Mouse (Mus musculus): ENCODE results near the gene Ntn3. TPM values are rescaled to one million over a fixed set of nuclear protein-coding genes. Genes with fewer than 3 reads are reported as not detected.

Ntn3 gene
- polyA plus RNA-seq, 1 experiment from 2014 or later = 1.3 TPM

- peaks cover 17% of the 10 kb centered on the region for H3K36me3 ChIP-seq (ENCODE audit: control insufficient read depth, insufficient read depth)
- no peak for ATAC-seq (replicated peaks; ENCODE audit: extremely low read depth, insufficient read depth, low FRiP score)
- 69% methylated on average over 4 of the region's 4 CpGs for WGBS
- H3K4me2 ChIP-seq (ENCODE audit: low read depth, low read length) = no peak overlapping the region
- peaks cover 19% of the 10 kb centered on the region for H3K4me1 ChIP-seq (ENCODE audit: control insufficient read depth, insufficient read depth, low read length)
- no peak overlapping the region for H3K27ac ChIP-seq (ENCODE audit: low read length)
- H3K4me3 ChIP-seq (ENCODE audit: low read length) = no peak overlapping the region
- H3K27me3 ChIP-seq (ENCODE audit: control insufficient read depth, insufficient read depth, low read length) = peaks cover 4% of the 10 kb centered on the region; the same call in 1 of the 2 replicates
- H3K9ac ChIP-seq (ENCODE audit: low read length) = no peak overlapping the region
- no peaks in the 10 kb centered on the region for H3K9me3 ChIP-seq (replicated peaks; ENCODE audit: control insufficient read depth, low read length)
Observed at GRCm38 (mm10) chr17:24216836-24217235, 7.5 kb upstream of the Ntn3 start.

- no peak overlapping the region for H3K27ac ChIP-seq (ENCODE audit: low read length)
- peaks cover 21% of the 10 kb centered on the region for H3K27me3 ChIP-seq (ENCODE audit: control insufficient read depth, insufficient read depth, low read length)
- no peaks in the 10 kb centered on the region for H3K9me3 ChIP-seq (replicated peaks; ENCODE audit: control insufficient read depth, low read length)
- 70% methylated on average over 6 of the region's 6 CpGs for WGBS
- no peak overlapping the region for H3K9ac ChIP-seq (ENCODE audit: low read length)
- no peak overlapping the region for H3K4me3 ChIP-seq (ENCODE audit: low read length)
- H3K36me3 ChIP-seq (ENCODE audit: control insufficient read depth, insufficient read depth) = peaks cover 14% of the 10 kb centered on the region
- no peak for ATAC-seq (replicated peaks; ENCODE audit: extremely low read depth, insufficient read depth, low FRiP score)
- H3K4me2 ChIP-seq (ENCODE audit: low read depth, low read length) = no peak overlapping the region
- H3K4me1 ChIP-seq (ENCODE audit: control insufficient read depth, insufficient read depth, low read length) = peaks cover 27% of the 10 kb centered on the region
Observed at GRCm38 (mm10) chr17:24213186-24213585, 3.9 kb upstream of the Ntn3 start.

GRCm38 (mm10) chr17:24212441-24213018, 3.2 kb upstream of the Ntn3 start:
- WGBS = 35% methylated on average over 5 of the region's 5 CpGs
- no peak for ATAC-seq (replicated peaks; ENCODE audit: extremely low read depth, insufficient read depth, low FRiP score)

GRCm38 (mm10) chr17:24211631-24212440, 2.5 kb upstream of the Ntn3 start:
- no peak for ATAC-seq (replicated peaks; ENCODE audit: extremely low read depth, insufficient read depth, low FRiP score)
- Histone ChIP-seq H3K4me3 (ENCODE audit: low read length) (peak overlapping the region; percentile 58), H3K9ac (ENCODE audit: low read length) (peak overlapping the region; percentile 74), H3K27ac (ENCODE audit: low read length) (no peak overlapping the region), H3K4me1 (ENCODE audit: control insufficient read depth, insufficient read depth, low read length) (peaks cover 34% of the 10 kb centered on the region), H3K27me3 (ENCODE audit: control insufficient read depth, insufficient read depth, low read length) (peaks cover 34% of the 10 kb centered on the region), H3K4me2 (ENCODE audit: low read depth, low read length) (peak overlapping the region; percentile 94), H3K36me3 (ENCODE audit: control insufficient read depth, insufficient read depth) (peaks cover 14% of the 10 kb centered on the region), H3K9me3 (replicated peaks; ENCODE audit: control insufficient read depth, low read length) (no peaks in the 10 kb centered on the region)
- 3% methylated on average over 37 of the region's 37 CpGs for WGBS

More at GRCm38 (mm10) chr17:24212441-24213018, 3.2 kb upstream of the Ntn3 start:
- Histone ChIP-seq H3K4me1 (ENCODE audit: control insufficient read depth, insufficient read depth, low read length) (peaks cover 34% of the 10 kb centered on the region), H3K27ac (ENCODE audit: low read length) (no peak overlapping the region), H3K36me3 (ENCODE audit: control insufficient read depth, insufficient read depth) (peaks cover 14% of the 10 kb centered on the region), H3K4me2 (ENCODE audit: low read depth, low read length) (peak overlapping the region; percentile 94), H3K27me3 (ENCODE audit: control insufficient read depth, insufficient read depth, low read length) (peaks cover 28% of the 10 kb centered on the region), H3K9me3 (replicated peaks; ENCODE audit: control insufficient read depth, low read length) (no peaks in the 10 kb centered on the region), H3K9ac (ENCODE audit: low read length) (no peak overlapping the region; the same call in 1 of the 2 replicates), H3K4me3 (ENCODE audit: low read length) (peak overlapping the region; percentile 58)

GRCm38 (mm10) chr17:24210591-24210990, 1.3 kb upstream of the Ntn3 start:
- H3K4me1 ChIP-seq (ENCODE audit: control insufficient read depth, insufficient read depth, low read length) = peaks cover 46% of the 10 kb centered on the region
- peaks cover 42% of the 10 kb centered on the region for H3K27me3 ChIP-seq (ENCODE audit: control insufficient read depth, insufficient read depth, low read length)
- H3K9ac ChIP-seq (ENCODE audit: low read length) = no peak overlapping the region
- no peak overlapping the region for H3K27ac ChIP-seq (ENCODE audit: low read length)
- H3K9me3 ChIP-seq (replicated peaks; ENCODE audit: control insufficient read depth, low read length) = no peaks in the 10 kb centered on the region
- WGBS = 78% methylated on average over 3 of the region's 3 CpGs
- ATAC-seq (replicated peaks; ENCODE audit: extremely low read depth, insufficient read depth, low FRiP score) = no peak
- H3K4me2 ChIP-seq (ENCODE audit: low read depth, low read length) = no peak overlapping the region
- H3K4me3 ChIP-seq (ENCODE audit: low read length) = no peak overlapping the region
- peaks cover 6% of the 10 kb centered on the region for H3K36me3 ChIP-seq (ENCODE audit: control insufficient read depth, insufficient read depth)

GRCm38 (mm10) chr17:24209916-24210240, 547 bp upstream of the Ntn3 start:
- Histone ChIP-seq H3K4me3 (ENCODE audit: low read length) (no peak overlapping the region), H3K4me1 (ENCODE audit: control insufficient read depth, insufficient read depth, low read length) (peaks cover 46% of the 10 kb centered on the region), H3K27me3 (ENCODE audit: control insufficient read depth, insufficient read depth, low read length) (peaks cover 42% of the 10 kb centered on the region), H3K36me3 (ENCODE audit: control insufficient read depth, insufficient read depth) (no peaks in the 10 kb centered on the region), H3K9ac (ENCODE audit: low read length) (no peak overlapping the region), H3K4me2 (ENCODE audit: low read depth, low read length) (no peak overlapping the region), H3K27ac (ENCODE audit: low read length) (no peak overlapping the region), H3K9me3 (replicated peaks; ENCODE audit: control insufficient read depth, low read length) (no peaks in the 10 kb centered on the region)
- ATAC-seq (replicated peaks; ENCODE audit: extremely low read depth, insufficient read depth, low FRiP score) = no peak
- WGBS = 75% methylated on average over 3 of the region's 3 CpGs

GRCm38 (mm10) chr17:24208641-24209042, 689 bp downstream of the Ntn3 start:
- 4% methylated on average over 29 of the region's 29 CpGs for WGBS
- Histone ChIP-seq H3K27ac (ENCODE audit: low read length) (peak overlapping the region; percentile 57), H3K27me3 (ENCODE audit: control insufficient read depth, insufficient read depth, low read length) (peaks cover 42% of the 10 kb centered on the region), H3K36me3 (ENCODE audit: control insufficient read depth, insufficient read depth) (no peaks in the 10 kb centered on the region), H3K9me3 (replicated peaks; ENCODE audit: control insufficient read depth, low read length) (no peaks in the 10 kb centered on the region), H3K9ac (ENCODE audit: low read length) (peak overlapping the region; percentile 83), H3K4me3 (ENCODE audit: low read length) (peak overlapping the region; percentile 57), H3K4me2 (ENCODE audit: low read depth, low read length) (peak overlapping the region; percentile 96), H3K4me1 (ENCODE audit: control insufficient read depth, insufficient read depth, low read length) (peaks cover 54% of the 10 kb centered on the region)
- 0 out of 2 replicates have a peak, but pooled peaks have one; percentile 2 for ATAC-seq (replicated peaks; ENCODE audit: extremely low read depth, insufficient read depth, low FRiP score)

- peak overlapping the region; percentile 57 for H3K4me3 ChIP-seq (ENCODE audit: low read length)
- peak overlapping the region; percentile 96 for H3K4me2 ChIP-seq (ENCODE audit: low read depth, low read length)
- H3K4me1 ChIP-seq (ENCODE audit: control insufficient read depth, insufficient read depth, low read length) = peaks cover 59% of the 10 kb centered on the region
- 77% methylated on average over 34 of the region's 34 CpGs for WGBS
- no peaks in the 10 kb centered on the region for H3K9me3 ChIP-seq (replicated peaks; ENCODE audit: control insufficient read depth, low read length)
- H3K27me3 ChIP-seq (ENCODE audit: control insufficient read depth, insufficient read depth, low read length) = peaks cover 42% of the 10 kb centered on the region
- H3K36me3 ChIP-seq (ENCODE audit: control insufficient read depth, insufficient read depth) = no peaks in the 10 kb centered on the region
- no peak overlapping the region for H3K27ac ChIP-seq (ENCODE audit: low read length)
- peak overlapping the region; percentile 83 for H3K9ac ChIP-seq (ENCODE audit: low read length)
- ATAC-seq (replicated peaks; ENCODE audit: extremely low read depth, insufficient read depth, low FRiP score) = no peak
Observed at GRCm38 (mm10) chr17:24207768-24208640, 1.3 kb downstream of the Ntn3 start.

Data from heart, embryonic 16.5 days (tissue).